Mouse (Mus musculus) heart, adult 2 months (tissue): ENCODE results near the gene Nxph3. TPM values are rescaled to one million over a fixed set of nuclear protein-coding genes. Genes with fewer than 3 reads are reported as not detected.

Source experiments
- DNase-seq, 2 experiments: peaks; one replicate each; pipeline ENCODE4 v3.0.0; 2021
- H3K27ac ChIP-seq: fragments of 200-600 bp; 2 replicates; pipeline ENCODE4 v1.8.1; 2022
- H3K27me3 ChIP-seq: fragments of 200-500 bp; 2 replicates; pipeline ENCODE4 v1.6.1; 2012; ENCODE audit warnings: mild to moderate bottlenecking, low read length, inconsistent platforms, mixed read lengths; ENCODE audit not compliant: control insufficient read depth, insufficient read depth
- H3K36me3 ChIP-seq: fragments of 200-500 bp; 2 replicates; pipeline ENCODE4 v1.6.1; 2012; ENCODE audit warnings: low read length, inconsistent platforms; ENCODE audit not compliant: control insufficient read depth, insufficient read depth
- H3K4me1 ChIP-seq: fragments of 200-500 bp; 2 replicates; pipeline ENCODE4 v1.6.1; 2011; ENCODE audit warnings: low read length; ENCODE audit not compliant: control insufficient read depth, insufficient read depth
- H3K4me3 ChIP-seq: fragments of 200-600 bp; 2 replicates; pipeline ENCODE4 v1.8.1; 2022
- H3K79me2 ChIP-seq: fragments of 200-500 bp; replicated peaks from 2 replicates; pipeline ENCODE4 v1.6.1; 2012; ENCODE audit warnings: mild to moderate bottlenecking, inconsistent platforms, low read length, moderate library complexity, mixed read lengths; ENCODE audit not compliant: control insufficient read depth, insufficient read depth
- H3K9ac ChIP-seq: fragments of 200-500 bp; 2 replicates; pipeline ENCODE4 v1.6.1; 2012; ENCODE audit warnings: low read depth, mild to moderate bottlenecking, control low read depth, inconsistent platforms, low read length, mixed read lengths
- CTCF ChIP-seq: fragments of 200-600 bp; IDR thresholded peaks from 2 replicates; pipeline ENCODE4 v1.8.1; 2022; ENCODE audit warnings: antibody characterized with exemption, mild to moderate bottlenecking, moderate library complexity
- EP300 ChIP-seq: fragments of 200-500 bp; IDR thresholded peaks from 2 replicates; pipeline ENCODE4 v1.6.1; 2011; ENCODE audit warnings: low read depth, low read length, control low read depth; ENCODE audit not compliant: insufficient read depth
- POLR2A ChIP-seq: fragments of 200-500 bp; IDR thresholded peaks from 2 replicates; pipeline ENCODE4 v1.6.1; 2011; ENCODE audit warnings: mild to moderate bottlenecking, low read depth, low read length, control low read depth; ENCODE audit not compliant: insufficient read depth
- WGBS: fragments of 180-500 bp; shearing (Covaris S2); methylation state at CpG from one replicate; pipeline ENCODE4 v1.1.7; 2018; 5-methylcytosine and 5-hydroxymethylcytosine counted together
- intact Hi-C: fragments of 180-260 bp; cut with DNase I; formaldehyde crosslinking; loops from one replicate; pipeline ENCODE4 v1.15.1; 2025
- polyA plus RNA-seq: library from polyadenylated mRNA; depleted of rRNA; stranded (reverse); fragments of >200 nt; gene quantifications from 2 replicates; pipeline ENCODE4 v1.2.3, GENCODE M21; 2012
- total RNA-seq, 2 experiments: library from RNA; stranded (reverse); gene quantifications; 2 replicates each; pipeline ENCODE4 v1.2.3; 2021

The Nxph3 gene
- total and polyA plus RNA-seq, 3 experiments, result 0.55 to 0.73 (median 0.57) TPM

DNA sequence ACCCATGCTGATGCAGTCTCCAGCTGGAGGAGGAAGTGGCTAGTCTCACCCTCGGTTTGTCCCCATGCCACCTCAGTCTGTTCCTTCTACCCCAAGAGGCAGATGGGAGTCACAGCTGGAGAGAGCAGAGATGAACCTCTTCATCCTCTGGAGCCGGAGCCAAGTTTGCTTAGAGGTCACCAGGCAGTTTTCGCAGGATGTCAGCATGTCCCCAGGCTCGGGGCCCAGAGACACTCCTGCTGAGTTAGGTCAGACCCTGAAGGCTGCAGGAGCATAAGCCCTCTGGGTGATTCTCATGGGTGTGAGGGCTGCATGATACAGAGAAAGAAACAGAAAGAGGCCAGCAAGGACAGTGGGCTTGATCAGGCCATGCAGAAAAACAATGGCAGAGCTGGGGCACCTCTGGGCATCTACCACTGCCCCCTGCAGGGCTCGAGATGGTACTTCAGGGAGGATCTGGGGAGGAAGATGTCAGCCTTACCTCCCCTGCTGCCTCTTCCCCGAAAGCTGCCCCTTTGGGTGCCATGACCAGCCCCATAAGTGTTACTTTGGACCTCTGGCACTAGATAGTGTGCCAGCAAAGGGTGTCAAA, 5.1 kb downstream of the Nxph3 start:
- intact Hi-C loops, result loop anchor here (5.0 kb wide), 1 partner anchor 37 kb away; no protein-coding TSS in a partner anchor
- Histone ChIP-seq H3K36me3 (no peaks in the 10 kb centered on the region), H3K27ac (no peak overlapping the region), H3K79me2 (no peaks in the 10 kb centered on the region), H3K9ac (no peak overlapping the region), H3K4me1 (no peaks in the 10 kb centered on the region; the same call in 1 of the 2 replicates), H3K27me3 (peaks cover 3% of the 10 kb centered on the region), H3K4me3 (no peak overlapping the region)
- TF ChIP-seq CTCF, result peak; percentile 73
- no peak for TF ChIP-seq POLR2A
- 73% methylated on average over 6 of the region's 6 CpGs for WGBS
- DNase-seq, result peak in 1 of 2 experiments; percentile 18

DNA sequence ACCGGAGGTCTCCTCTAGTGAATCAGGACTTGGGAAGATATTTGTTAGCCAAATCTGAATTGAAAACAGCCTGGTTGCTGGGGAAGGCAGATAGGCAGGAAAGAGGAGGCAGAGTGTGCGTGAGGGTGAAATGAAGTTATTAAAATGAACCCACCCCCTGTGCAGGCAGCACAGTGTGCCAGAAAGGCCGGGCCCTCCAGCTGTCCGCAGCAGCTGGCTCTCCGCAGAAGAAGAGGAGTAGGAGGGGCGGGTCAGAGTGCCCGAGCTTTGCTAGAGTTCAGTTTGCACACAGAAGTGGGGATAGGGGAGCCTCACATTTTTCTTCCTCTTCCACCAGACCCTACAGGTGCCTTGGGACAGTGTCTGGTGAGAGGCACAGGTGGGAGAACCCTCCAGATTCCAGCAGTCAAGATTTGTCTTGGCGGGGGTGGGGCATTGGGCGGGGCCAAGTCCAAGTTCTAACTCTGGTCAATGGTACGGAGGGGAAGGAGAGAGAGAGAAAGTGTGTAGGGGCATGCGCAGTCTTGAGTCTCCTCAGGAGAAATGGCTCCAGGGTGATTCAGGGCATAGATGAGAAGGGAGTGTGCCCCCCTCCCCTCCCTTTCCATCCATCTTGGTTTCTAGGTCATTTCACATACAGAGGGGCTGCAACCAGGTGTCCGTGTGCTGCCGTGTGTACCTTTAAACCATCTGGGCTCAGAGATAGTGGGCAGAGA, 6.0 kb downstream of the Nxph3 start:
- Histone ChIP-seq H3K4me1 (no peaks in the 10 kb centered on the region; the same call in 1 of the 2 replicates), H3K79me2 (no peaks in the 10 kb centered on the region), H3K36me3 (no peaks in the 10 kb centered on the region), H3K27me3 (no peaks in the 10 kb centered on the region), H3K4me3 (no peak overlapping the region), H3K9ac (no peak overlapping the region), H3K27ac (no peak overlapping the region)
- intact Hi-C loops, result loop anchor here (5.0 kb wide), 1 partner anchor 36 kb away; no protein-coding TSS in a partner anchor
- 62% methylated on average over 13 of the region's 13 CpGs for WGBS
- TF ChIP-seq POLR2A (no peak), CTCF (no peak), EP300 (no peak)
- peak in 1 of 2 experiments; percentile 23 for DNase-seq

DNA sequence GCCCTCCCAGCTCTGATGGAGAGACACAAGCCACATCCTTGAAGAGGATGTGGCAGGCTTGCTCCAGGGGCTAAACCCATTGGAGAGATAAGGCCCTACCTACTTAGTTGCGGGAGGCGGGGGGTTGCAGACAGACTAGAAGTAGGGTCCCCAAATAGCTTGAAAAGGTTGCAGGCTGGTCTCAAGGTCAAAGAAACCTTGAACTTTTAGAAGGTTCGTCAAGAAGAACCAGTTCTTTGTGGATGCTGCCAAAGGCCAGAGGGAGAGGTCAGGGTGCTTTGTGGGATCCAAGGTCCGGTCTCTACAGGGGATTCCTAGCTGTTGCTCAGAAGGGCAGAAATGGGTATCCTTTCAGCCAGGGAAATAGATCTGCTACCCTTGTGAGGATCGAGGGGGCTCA, 6.6 kb downstream of the Nxph3 start:
- H3K27me3 ChIP-seq, result no peaks in the 10 kb centered on the region
- H3K27ac ChIP-seq, result no peak overlapping the region
- TF ChIP-seq CTCF (no peak), EP300 (no peak), POLR2A (no peak)
- WGBS, result 70% methylated on average over 5 of the region's 5 CpGs
- no peaks in the 10 kb centered on the region; the same call in 1 of the 2 replicates for H3K4me1 ChIP-seq
- DNase-seq, result no peak
- no peak overlapping the region for H3K9ac ChIP-seq
- no peaks in the 10 kb centered on the region for H3K36me3 ChIP-seq
- H3K4me3 ChIP-seq, result no peak overlapping the region
- intact Hi-C loops, result loop anchor here (5.0 kb wide), 1 partner anchor 35 kb away; no protein-coding TSS in a partner anchor
- no peaks in the 10 kb centered on the region for H3K79me2 ChIP-seq

DNA sequence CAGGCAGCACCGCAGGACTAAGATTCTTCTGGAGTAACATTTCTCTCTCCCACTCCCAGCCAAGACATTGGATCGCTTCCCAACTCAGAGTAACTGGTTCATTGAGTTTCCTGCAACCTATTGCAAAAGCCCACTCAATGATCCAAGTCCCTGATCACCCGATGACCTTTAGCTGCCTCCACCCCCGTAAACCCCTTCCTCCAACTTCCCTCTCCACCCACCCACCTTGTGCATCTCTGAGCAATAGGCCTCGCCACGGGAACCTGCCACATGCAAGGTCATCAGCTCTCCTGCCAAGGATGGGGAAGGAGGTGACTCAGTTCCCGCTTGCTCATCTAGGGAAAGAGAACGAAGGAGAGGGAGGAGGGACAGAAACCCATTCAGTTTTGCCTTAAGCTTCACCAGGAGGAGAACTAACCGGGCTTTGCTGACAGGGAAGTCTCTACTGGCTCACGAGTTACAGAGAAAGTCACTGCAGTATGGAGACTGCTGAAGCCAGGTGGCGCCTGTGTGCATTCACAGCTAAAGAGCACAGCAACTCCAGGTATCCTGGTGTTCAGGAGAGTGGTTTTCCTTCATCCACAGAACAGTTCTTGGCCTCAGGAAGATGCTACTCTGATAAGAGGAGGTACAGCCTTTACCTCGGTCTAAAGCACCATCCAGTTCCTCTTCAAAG, 7.2 kb downstream of the Nxph3 start:
- Histone ChIP-seq H3K4me3 (no peak overlapping the region), H3K27ac (no peak overlapping the region), H3K79me2 (no peaks in the 10 kb centered on the region), H3K27me3 (no peaks in the 10 kb centered on the region), H3K9ac (no peak overlapping the region), H3K36me3 (no peaks in the 10 kb centered on the region), H3K4me1 (no peaks in the 10 kb centered on the region; the same call in 1 of the 2 replicates)
- WGBS, result 33% methylated on average over 12 of the region's 12 CpGs
- DNase-seq, result peak in 1 of 2 experiments; percentile 27
- TF ChIP-seq EP300, result no peak
- TF ChIP-seq CTCF, result peak; percentile 53
- no peak for TF ChIP-seq POLR2A
- intact Hi-C loops, result loop anchor here (5.0 kb wide), 1 partner anchor 35 kb away; no protein-coding TSS in a partner anchor

DNA sequence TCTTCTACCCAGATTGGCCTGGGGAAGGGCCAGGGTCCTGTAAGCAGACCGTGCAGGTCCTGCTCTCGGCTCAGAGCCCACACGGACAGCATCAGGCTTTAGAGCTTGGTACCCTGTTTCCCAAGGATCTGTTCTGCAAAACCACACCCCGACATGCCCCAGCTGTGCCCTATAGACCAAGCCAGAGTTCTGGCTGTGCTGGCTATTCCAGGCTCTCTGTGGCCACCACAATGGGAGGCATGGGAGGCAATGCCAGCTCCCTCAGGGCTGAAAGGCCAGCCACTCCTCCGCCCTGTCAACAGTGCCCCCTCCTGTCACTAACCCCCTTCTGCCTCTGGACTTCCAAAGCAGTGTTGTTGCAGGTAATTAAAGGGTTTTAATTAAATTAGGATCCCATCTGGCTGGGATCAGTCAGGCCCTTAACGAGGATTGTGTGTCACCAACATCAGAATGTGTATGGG, 10.1 kb downstream of the Nxph3 start:
- DNase-seq, result peak; percentile 53 to 55
- no peaks in the 10 kb centered on the region for H3K36me3 ChIP-seq
- H3K27me3 ChIP-seq, result no peaks in the 10 kb centered on the region
- 66% methylated on average over 6 of the region's 6 CpGs for WGBS
- TF ChIP-seq EP300 (no peak), CTCF (peak; percentile 48), POLR2A (no peak)
- H3K4me3 ChIP-seq, result no peak overlapping the region
- no peak overlapping the region for H3K9ac ChIP-seq
- peak overlapping the region; percentile 72 for H3K27ac ChIP-seq
- intact Hi-C loops, result no loop called here
- H3K79me2 ChIP-seq, result no peaks in the 10 kb centered on the region
- no peaks in the 10 kb centered on the region; the same call in 1 of the 2 replicates for H3K4me1 ChIP-seq
